Mouse (Mus musculus): ENCODE measurements around the gene Rps6kc1. TPM values are rescaled to one million over a fixed set of nuclear protein-coding genes. Genes with fewer than 3 reads are reported as not detected.

Gene Rps6kc1
- total RNA-seq, 2 experiments from 2014 or later = 54.8 to 59.9 TPM

DNA sequence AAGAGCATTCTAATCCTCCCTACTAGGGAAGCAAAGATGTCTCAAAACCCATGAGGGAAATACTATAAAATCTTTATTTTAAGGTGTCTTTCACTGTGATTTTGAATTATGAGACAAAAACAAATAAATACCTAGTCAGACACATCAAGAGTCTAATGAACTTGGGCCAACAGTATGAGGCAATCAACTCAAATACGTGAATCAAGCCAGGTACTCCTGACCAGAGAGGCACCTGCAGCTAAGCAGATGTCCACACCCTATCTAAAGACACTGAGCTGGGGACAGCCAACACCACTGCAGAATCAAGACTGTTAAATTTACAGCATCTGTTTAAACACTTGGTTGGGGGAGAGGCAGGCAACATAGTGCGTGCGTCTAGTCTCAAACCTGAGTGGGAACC is 7.4 kb downstream of the Rps6kc1 start:
- DNase-seq (ENCODE audit: low spot score in 2 of 2) = no peak

- DNase-seq (ENCODE audit: low spot score in 2 of 2) = no peak
Measured at GRCm38 (mm10) chr1:190901082-190901481, 10.5 kb downstream of the Rps6kc1 start.

GRCm38 (mm10) chr1:190898899-190899575 is 12.5 kb downstream of the Rps6kc1 start:
- no peak for DNase-seq (ENCODE audit: low spot score in 2 of 2)

GRCm38 (mm10) chr1:190898186-190898585 is 13.4 kb downstream of the Rps6kc1 start:
- DNase-seq (ENCODE audit: low spot score in 2 of 2) = no peak

- DNase-seq (ENCODE audit: low spot score in 2 of 2) = no peak
Measured at GRCm38 (mm10) chr1:190893559-190894167, 17.9 kb downstream of the Rps6kc1 start.

- no peak for DNase-seq (ENCODE audit: low spot score in 2 of 2)
Measured at GRCm38 (mm10) chr1:190888646-190889045, 22.9 kb downstream of the Rps6kc1 start.

DNA sequence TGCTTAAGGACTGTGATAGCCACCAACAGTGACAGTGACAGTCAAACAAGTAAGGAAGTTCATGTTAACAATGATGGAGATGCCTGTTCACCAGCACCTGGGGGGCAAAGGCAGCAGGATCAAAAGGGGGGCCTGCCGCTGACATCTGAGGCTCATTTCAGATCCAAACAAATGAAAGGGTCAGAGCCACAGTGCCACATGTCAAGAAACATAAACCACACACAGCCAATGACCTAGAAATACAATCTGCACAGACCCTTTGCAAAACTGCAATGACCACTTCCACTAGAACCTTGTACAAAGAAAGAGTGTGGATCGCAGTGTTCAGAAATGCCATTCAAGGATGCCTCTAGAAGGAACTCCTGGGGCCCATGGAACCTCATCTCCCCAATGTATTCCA is 23.5 kb downstream of the Rps6kc1 start:
- no peak for DNase-seq (ENCODE audit: low spot score in 2 of 2)

DNA sequence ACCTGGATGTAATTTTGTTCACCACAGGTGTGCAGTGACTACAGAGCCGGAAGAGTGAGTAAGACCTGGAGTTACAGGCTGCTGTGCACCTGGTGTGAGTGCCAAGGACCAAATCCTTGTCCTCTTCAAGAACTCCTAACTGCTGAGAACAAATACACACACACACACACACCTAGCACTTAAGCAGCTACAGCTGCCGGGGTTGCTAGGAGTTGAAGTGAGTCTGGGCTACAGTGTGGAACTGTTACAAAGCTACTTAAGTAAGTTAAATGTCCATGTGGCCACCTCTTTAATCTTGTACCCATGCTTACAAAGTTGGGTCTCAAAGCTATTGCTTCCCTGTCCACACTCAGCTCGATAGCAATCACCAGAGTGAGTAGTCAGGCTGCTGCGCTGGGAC is 25.6 kb downstream of the Rps6kc1 start:
- no peak for DNase-seq (ENCODE audit: low spot score in 2 of 2)

DNA sequence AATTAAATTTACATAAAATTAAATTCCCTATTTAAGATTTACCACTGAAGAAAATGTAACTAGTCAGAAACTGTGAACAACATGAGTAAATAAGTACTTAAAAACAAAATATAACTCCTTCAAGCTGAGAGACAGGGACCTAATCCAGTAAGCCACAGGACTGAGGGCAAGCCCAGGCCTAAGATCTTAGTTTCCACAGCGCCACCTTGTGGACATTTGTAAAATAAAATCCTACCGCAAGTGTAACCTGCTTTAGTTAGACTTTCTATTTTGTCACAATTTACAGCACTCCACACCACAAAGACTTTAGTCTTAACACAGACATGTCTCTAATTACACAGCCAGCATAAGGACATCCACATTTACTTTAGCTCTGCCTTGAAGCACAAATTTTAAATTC is 30.1 kb downstream of the Rps6kc1 start:
- peak; percentile 39 to 68 for DNase-seq (ENCODE audit: low spot score in 2 of 2)

DNA sequence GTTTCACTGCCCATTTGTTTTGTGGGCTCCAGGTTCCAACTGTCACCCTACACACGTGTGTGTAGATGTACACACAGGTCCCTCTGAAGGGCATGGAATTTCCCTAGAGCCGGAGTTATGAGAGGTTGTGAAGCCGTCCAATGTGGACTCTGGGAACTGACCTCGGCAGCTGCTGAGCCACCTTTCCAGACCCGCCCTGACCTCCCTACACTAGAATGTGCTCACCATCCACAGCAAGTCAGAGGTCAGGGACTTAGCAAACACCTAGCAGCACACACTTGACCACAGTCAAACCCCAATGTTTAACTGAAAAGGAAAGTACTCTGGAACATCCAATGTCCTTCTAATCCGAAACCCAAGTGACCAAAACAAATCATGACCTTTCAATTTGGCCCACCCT is 30.9 kb downstream of the Rps6kc1 start:
- DNase-seq (ENCODE audit: low spot score in 2 of 2) = no peak

DNA sequence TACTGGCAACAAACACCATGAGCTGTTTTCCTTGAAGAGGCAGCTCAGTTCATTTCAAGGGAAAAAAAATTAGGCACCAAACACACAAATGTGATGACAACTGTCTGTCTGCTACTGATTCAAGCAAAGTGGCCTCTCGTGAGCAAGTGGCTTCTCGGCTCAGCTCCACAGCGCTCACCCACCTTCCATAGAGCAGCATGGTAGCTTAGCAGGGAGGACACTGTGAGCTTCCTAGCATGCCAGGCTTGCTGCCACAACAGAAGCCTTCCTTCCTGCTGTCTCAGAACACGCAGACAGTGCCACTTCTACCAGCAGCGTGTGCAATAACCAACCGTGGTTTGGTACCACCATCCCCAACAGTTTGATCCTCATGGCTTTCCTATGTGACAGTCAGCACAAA is 35.8 kb downstream of the Rps6kc1 start:
- peak; percentile 43 to 69 for DNase-seq (ENCODE audit: low spot score in 2 of 2)

GRCm38 (mm10) chr1:190875089-190875488 is 36.5 kb downstream of the Rps6kc1 start:
- DNase-seq (ENCODE audit: low spot score in 2 of 2) = no peak

- DNase-seq (ENCODE audit: low spot score in 2 of 2) = no peak
Measured at GRCm38 (mm10) chr1:190871068-190871467, 40.5 kb downstream of the Rps6kc1 start.

- DNase-seq (ENCODE audit: low spot score in 2 of 2) = no peak
Measured at GRCm38 (mm10) chr1:190869996-190870395, 41.6 kb downstream of the Rps6kc1 start.

DNA sequence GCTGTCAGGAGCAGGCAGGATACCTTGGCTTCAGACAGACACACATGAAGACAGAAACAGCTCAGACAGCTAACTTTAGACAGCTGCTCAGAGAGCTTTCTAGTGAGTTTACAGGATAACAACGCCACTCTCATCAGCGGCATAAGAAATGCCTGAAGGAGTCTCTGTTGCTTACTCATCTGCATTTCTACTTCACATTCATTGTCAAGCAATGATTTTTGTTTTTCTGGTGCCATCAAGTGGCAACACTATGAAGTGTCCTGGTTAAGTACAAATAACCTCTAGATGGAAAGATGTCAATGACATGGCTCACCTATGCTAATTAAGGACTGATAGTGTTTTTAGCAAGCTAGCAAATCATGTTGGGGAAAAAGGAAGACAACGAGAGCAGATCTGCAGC is 42.8 kb downstream of the Rps6kc1 start:
- DNase-seq (ENCODE audit: low spot score in 2 of 2) = peak in 1 of 2 experiments; percentile 50

DNA sequence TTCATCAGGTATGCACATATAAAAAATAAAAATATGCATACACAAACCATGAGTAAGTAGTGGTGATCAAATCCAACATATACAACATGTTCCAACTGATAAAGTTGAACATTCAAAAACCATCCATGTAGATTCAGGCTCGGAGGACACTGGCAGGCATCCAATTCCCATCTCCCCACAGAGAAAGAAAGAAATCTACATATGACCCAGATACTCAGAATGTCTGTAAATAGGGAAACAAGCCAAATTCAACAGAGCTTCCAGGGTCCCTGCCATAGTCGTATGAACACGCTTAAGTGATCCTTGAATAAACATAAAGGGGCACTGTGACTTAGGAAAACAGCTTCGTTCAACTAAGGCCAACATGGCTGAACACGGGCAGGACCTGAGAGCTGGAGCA is 49.9 kb downstream of the Rps6kc1 start:
- no peak for DNase-seq (ENCODE audit: low spot score in 2 of 2)

GRCm38 (mm10) chr1:190854465-190854864 is 57.1 kb downstream of the Rps6kc1 start:
- no peak for DNase-seq (ENCODE audit: low spot score in 2 of 2)

- DNase-seq (ENCODE audit: low spot score in 2 of 2) = no peak
Measured at GRCm38 (mm10) chr1:190849162-190849865, 62.3 kb downstream of the Rps6kc1 start.

DNA sequence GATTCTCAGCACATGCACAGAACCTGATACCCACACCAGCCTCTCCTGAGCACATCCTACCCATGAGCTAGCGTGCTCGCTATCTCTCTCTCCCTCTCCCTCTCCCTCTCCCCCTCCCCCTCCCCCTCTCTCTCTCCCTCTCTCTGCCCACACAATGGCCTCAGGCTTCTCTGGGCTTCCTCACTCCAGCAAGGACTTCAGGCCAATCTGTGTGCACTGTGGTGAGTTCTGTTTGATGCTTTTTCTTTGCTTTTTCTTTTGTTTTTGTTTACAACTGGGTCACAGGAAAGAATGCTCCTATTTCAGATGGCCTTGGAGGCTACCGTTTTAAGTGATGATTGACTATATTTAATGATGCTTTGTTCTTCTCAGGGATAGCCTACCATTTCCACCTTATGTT is 62.9 kb downstream of the Rps6kc1 start:
- no peak for DNase-seq (ENCODE audit: low spot score in 2 of 2)

DNA sequence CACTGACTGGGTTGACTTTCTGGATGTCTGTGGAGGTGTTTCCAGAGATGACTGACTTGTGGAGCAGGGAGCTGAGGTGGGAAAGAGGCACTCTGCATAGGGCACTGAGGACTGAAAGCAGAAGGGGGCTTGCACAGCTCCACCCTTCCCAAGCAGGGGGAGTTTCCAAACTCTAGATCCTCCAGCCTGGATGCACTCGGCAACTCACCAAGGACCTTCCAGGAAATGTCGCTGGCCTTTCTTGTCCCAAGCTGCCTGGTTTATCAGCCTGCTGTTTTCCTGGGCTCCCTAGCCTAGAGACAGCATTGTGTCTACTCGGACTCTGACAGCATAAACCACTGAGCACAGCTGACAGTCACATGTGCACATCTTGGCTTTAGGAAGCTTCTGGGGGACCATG is 64.6 kb downstream of the Rps6kc1 start:
- DNase-seq (ENCODE audit: low spot score in 2 of 2) = no peak

GRCm38 (mm10) chr1:190846074-190846730 is 65.4 kb downstream of the Rps6kc1 start:
- DNase-seq (ENCODE audit: low spot score in 2 of 2) = peak in 1 of 2 experiments; percentile 76

DNA sequence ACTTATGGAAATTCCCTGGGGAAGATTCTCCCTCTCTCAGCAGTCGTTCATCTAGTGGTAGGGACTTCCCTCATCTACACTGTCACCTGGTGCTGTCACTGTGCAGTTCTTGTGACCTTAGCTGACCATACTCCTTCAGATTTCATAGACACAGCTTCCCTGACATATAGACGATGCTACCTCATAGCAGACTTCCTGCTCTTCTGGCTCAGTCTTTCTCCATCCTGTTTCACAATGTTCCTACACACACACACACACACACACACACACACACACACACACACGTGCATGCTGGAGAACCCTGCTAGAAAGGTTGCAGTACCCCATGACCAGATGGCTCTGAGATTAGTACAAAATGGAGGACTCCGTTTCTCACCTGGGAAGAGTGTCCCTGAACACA is 66.2 kb downstream of the Rps6kc1 start:
- DNase-seq (ENCODE audit: low spot score in 2 of 2) = no peak
